Mouse (Mus musculus) erythroblast, embryonic 14.5 days (primary cell): ENCODE measurements around the gene Serpina3k.

Experiments
- GATA1 ChIP-seq: IDR thresholded peaks from 2 replicates; pipeline ENCODE4 v1.6.1; 2012; ENCODE audit warnings: low read length, inconsistent platforms, mixed read lengths
- TAL1 ChIP-seq: IDR thresholded peaks from 3 replicates; pipeline ENCODE4 v1.6.1; 2012; ENCODE audit warnings: low read length, inconsistent platforms, mixed read lengths

DNA sequence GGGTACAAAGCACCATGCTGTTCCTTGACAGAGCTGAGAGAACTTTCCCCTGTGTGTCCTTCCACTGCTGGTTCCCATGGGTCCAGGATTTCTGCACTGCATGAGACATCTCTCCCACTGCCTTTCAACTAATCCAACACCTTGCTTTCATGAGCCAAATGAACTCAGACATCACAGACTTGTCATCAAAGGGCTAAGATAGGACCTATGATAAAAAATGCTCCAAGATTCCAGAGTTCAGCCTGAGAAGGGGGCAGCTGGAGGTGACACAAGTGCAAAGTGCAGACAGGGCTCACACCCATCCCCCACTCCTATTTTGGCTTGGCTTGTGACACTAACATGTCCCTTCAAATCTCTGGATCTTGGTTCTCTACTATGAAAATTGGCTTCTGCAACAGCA is 50.2 kb downstream of the Serpina3k start:
- TF ChIP-seq GATA1, result no peak
- TF ChIP-seq TAL1, result no peak
